In genomic region chr8:72421362-72422335, GRCm38 (mm10) we compare ENCODE assay signal across 7 mouse cellular contexts. TPM values are rescaled to one million over a fixed set of nuclear protein-coding genes. Genes with fewer than 3 reads are reported as not detected.
DNase-seq lines count a peak whose midpoint lies in the region; ATAC-seq lines count a peak whose summit lies in the region.

Gene Eps15l1, minus strand, starts transcription at chr8:72421460.

- peak within 1 kb of the TSS; percentile 95 for H3K27ac ChIP-seq in embryonic facial prominence, embryonic 12.5 days
- H3K27ac ChIP-seq in limb, embryonic 11.5 days (replicated peaks; ENCODE audit: low read depth, low read length): peak within 1 kb of the TSS; percentile 86
- H3K27ac ChIP-seq in midbrain, embryonic 14.5 days (replicated peaks; ENCODE audit: low read depth, low read length): peak within 1 kb of the TSS; percentile 86

- under 1% methylated on average over 48 of the region's 48 CpGs for WGBS in embryonic facial prominence, embryonic 12.5 days
- under 1% methylated on average over 48 of the region's 48 CpGs for WGBS in limb, embryonic 11.5 days
- 1% methylated on average over 48 of the region's 48 CpGs for WGBS in midbrain, embryonic 14.5 days

- peak; percentile 96 for ATAC-seq in embryonic facial prominence, embryonic 12.5 days (ENCODE audit: insufficient number of reproducible peaks, insufficient read depth, low FRiP score, low TSS enrichment)
- peak; percentile 97 for ATAC-seq in limb, embryonic 11.5 days (ENCODE audit: insufficient number of reproducible peaks, low FRiP score, low TSS enrichment, low read depth)
- peak; percentile 97 for ATAC-seq in midbrain, embryonic 14.5 days (ENCODE audit: low FRiP score, low TSS enrichment)

- peak within 1 kb of the TSS; percentile 89 for H3K9ac ChIP-seq in embryonic facial prominence, embryonic 12.5 days
- peak within 1 kb of the TSS; percentile 83 for H3K9ac ChIP-seq in limb, embryonic 11.5 days (ENCODE audit: low read length)
- H3K9ac ChIP-seq in midbrain, embryonic 14.5 days (replicated peaks; ENCODE audit: low read length): peak within 1 kb of the TSS; percentile 74

- H3K4me2 ChIP-seq in embryonic facial prominence, embryonic 12.5 days (replicated peaks): peak within 1 kb of the TSS; percentile 73
- peak within 1 kb of the TSS; percentile 64 for H3K4me2 ChIP-seq in limb, embryonic 11.5 days (ENCODE audit: low read depth, severe bottlenecking)
- peak within 1 kb of the TSS; percentile 82 for H3K4me2 ChIP-seq in midbrain, embryonic 14.5 days (ENCODE audit: low read length)

- peak within 1 kb of the TSS; percentile 84 for H3K4me3 ChIP-seq in embryonic facial prominence, embryonic 12.5 days
- H3K4me3 ChIP-seq in limb, embryonic 11.5 days (ENCODE audit: low read depth, low read length): peak within 1 kb of the TSS; percentile 89
- peak within 1 kb of the TSS; percentile 65 for H3K4me3 ChIP-seq in midbrain, embryonic 14.5 days (replicated peaks; ENCODE audit: low read depth, low read length)

- H3K9me3 ChIP-seq in embryonic facial prominence, embryonic 12.5 days: no peaks in the 10 kb centered on the region
- no peaks in the 10 kb centered on the region for H3K9me3 ChIP-seq in limb, embryonic 11.5 days (ENCODE audit: control insufficient read depth, low read length)
- no peaks in the 10 kb centered on the region for H3K9me3 ChIP-seq in midbrain, embryonic 14.5 days (ENCODE audit: control insufficient read depth, low read length)

- H3K27me3 ChIP-seq in embryonic facial prominence, embryonic 12.5 days: no peaks in the 10 kb centered on the region
- H3K27me3 ChIP-seq in limb, embryonic 11.5 days (ENCODE audit: control insufficient read depth, insufficient read depth, low read length): no peaks in the 10 kb centered on the region
- H3K27me3 ChIP-seq in midbrain, embryonic 14.5 days (ENCODE audit: control insufficient read depth, insufficient read depth, low read length): no peaks in the 10 kb centered on the region

- H3K4me1 ChIP-seq in embryonic facial prominence, embryonic 12.5 days: peaks cover 40% of the 10 kb centered on the region
- H3K4me1 ChIP-seq in limb, embryonic 11.5 days (ENCODE audit: control insufficient read depth, insufficient read depth, low read length): peaks cover 11% of the 10 kb centered on the region
- H3K4me1 ChIP-seq in midbrain, embryonic 14.5 days (ENCODE audit: control insufficient read depth, insufficient read depth, low read length): peaks cover 22% of the 10 kb centered on the region

- 0 out of 2 replicates have a peak, but pooled peaks cover 4% of the 10 kb centered on the region for H3K36me3 ChIP-seq in embryonic facial prominence, embryonic 12.5 days
- no peaks in the 10 kb centered on the region for H3K36me3 ChIP-seq in limb, embryonic 11.5 days (ENCODE audit: control insufficient read depth, insufficient read depth, low read length)
- H3K36me3 ChIP-seq in midbrain, embryonic 14.5 days (ENCODE audit: control insufficient read depth, insufficient read depth, low read length): no peaks in the 10 kb centered on the region

- peak; percentile 99 for DNase-seq in adrenal gland, postnatal 25 days
- DNase-seq in heart, adult 11 months: peak; percentile 100
- peak; percentile 99 for DNase-seq in kidney, adult 18-20 months
- peak; percentile 98 for DNase-seq in limb, embryonic 11.5 days (ENCODE audit: low spot score)
- DNase-seq in midbrain, embryonic 14.5 days: peak; percentile 99
- peak; percentile 98 to 99 for DNase-seq in spleen, adult 18-20 months

RNA-seq across cellular contexts. Expression of gene Eps15l1, which starts in this region (rescaled TPM):
- 60.5 and 64.2 TPM in 2 replicates for total RNA-seq in adrenal gland, postnatal 25 days (2021)
- 69.0 and 71.8 TPM in 2 replicates for polyA plus RNA-seq in embryonic facial prominence, embryonic 12.5 days (2016; fragmentation: Nextera tagmentation; extraction: Ambion mirVana)
- polyA plus RNA-seq in limb, embryonic 11.5 days (2014; fragmentation: Nextera tagmentation; extraction: Ambion mirVana): 82.2 and 83.7 TPM in 2 replicates
- 60.8 and 72.5 TPM in 2 replicates for polyA plus RNA-seq in midbrain, embryonic 14.5 days (2014; fragmentation: Nextera tagmentation; extraction: Ambion mirVana)

Comparison
In these comparisons a context has a peak if more than half of its experiments do, and no peak if none do; other contexts are left out.
1. Peak in every context shown above with its lines: DNase-seq, ATAC-seq, H3K4me3 ChIP-seq and H3K27ac ChIP-seq.